Mouse (Mus musculus) embryo, embryonic 10 days (tissue): ENCODE measurements at regions not wholly inside any gene's neighbourhood (a gene's known extent, or its start where the extent isn't known, plus 50 kb on each side); places are given as distances from the start of the nearest gene placed in this dataset.
A peak's percentile ranks its signal among the peaks of the same experiment; 100 is the strongest.

Source experiments
- DNase-seq: peaks from one replicate; pipeline ENCODE4 v3.0.0-alpha.2; 2015; ENCODE audit warnings: low spot score

- no peak for DNase-seq
Observed at GRCm38 (mm10) chr9:89858005-89858404, 51.7 kb upstream of the Rasgrf1 start.

- DNase-seq = no peak
Observed at GRCm38 (mm10) chr9:89850491-89851282, 59.0 kb upstream of the Rasgrf1 start.

GRCm38 (mm10) chr9:89849947-89850346, 59.8 kb upstream of the Rasgrf1 start:
- DNase-seq = no peak

- no peak for DNase-seq
Observed at GRCm38 (mm10) chr9:89848571-89848970, 61.1 kb upstream of the Rasgrf1 start.

GRCm38 (mm10) chr9:89846973-89847372, 62.7 kb upstream of the Rasgrf1 start:
- DNase-seq = no peak

- no peak for DNase-seq
Observed at GRCm38 (mm10) chr9:89842776-89843089, 67.0 kb upstream of the Rasgrf1 start.

- DNase-seq = no peak
Observed at GRCm38 (mm10) chr9:89841866-89842775, 67.6 kb upstream of the Rasgrf1 start.

- no peak for DNase-seq
Observed at GRCm38 (mm10) chr9:89841371-89841770, 68.3 kb upstream of the Rasgrf1 start.

- DNase-seq = no peak
Observed at GRCm38 (mm10) chr9:89836454-89837245, 73.1 kb upstream of the Rasgrf1 start.

- DNase-seq = no peak
Observed at GRCm38 (mm10) chr9:89833596-89833995, 76.1 kb upstream of the Rasgrf1 start.

GRCm38 (mm10) chr9:89831855-89832254, 77.9 kb upstream of the Rasgrf1 start:
- no peak for DNase-seq

- DNase-seq = no peak
Observed at GRCm38 (mm10) chr9:89828156-89828555, 81.6 kb upstream of the Rasgrf1 start.

GRCm38 (mm10) chr9:89827564-89827963, 82.1 kb upstream of the Rasgrf1 start:
- no peak for DNase-seq

- peak; percentile 85 for DNase-seq
Observed at GRCm38 (mm10) chr9:89826712-89827548, 82.8 kb upstream of the Rasgrf1 start.

GRCm38 (mm10) chr9:89821853-89822243, 83.6 kb upstream of the Ankrd34c start:
- no peak for DNase-seq

GRCm38 (mm10) chr9:89821109-89821852, 83.0 kb upstream of the Ankrd34c start:
- DNase-seq = no peak

- DNase-seq = no peak
Observed at GRCm38 (mm10) chr9:89813616-89814318, 75.5 kb upstream of the Ankrd34c start.

- no peak for DNase-seq
Observed at GRCm38 (mm10) chr9:89807381-89807780, 69.1 kb upstream of the Ankrd34c start.

- DNase-seq = no peak
Observed at GRCm38 (mm10) chr9:89802658-89803057, 64.4 kb upstream of the Ankrd34c start.

GRCm38 (mm10) chr9:89793018-89793417, 54.7 kb upstream of the Ankrd34c start:
- DNase-seq = peak; percentile 74
